Mouse (Mus musculus): ENCODE results near the gene Tnik. TPM values are rescaled to one million over a fixed set of nuclear protein-coding genes. Genes with fewer than 3 reads are reported as not detected.

Tnik gene
- polyA plus RNA-seq, 1 experiment from 2014 or later: 1.2 TPM

GRCm38 (mm10) chr3:28523541-28524165 lies 260.6 kb downstream of the Tnik start:
- Histone ChIP-seq H3K9me3 (replicated peaks; ENCODE audit: low read length) (no peaks in the 10 kb centered on the region), H3K4me1 (replicated peaks; ENCODE audit: insufficient read depth, low read length) (no peaks in the 10 kb centered on the region; the same call in 1 of the 2 replicates), H3K27ac (no peak overlapping the region), H3K27me3 (ENCODE audit: insufficient read depth, low read length) (no peaks in the 10 kb centered on the region), H3K9ac (ENCODE audit: low read depth, low read length) (no peak overlapping the region), H3K36me3 (ENCODE audit: insufficient read depth, low read length) (no peaks in the 10 kb centered on the region), H3K4me2 (ENCODE audit: low read length) (0 out of 2 replicates have a peak overlapping the region, but pooled peaks have one; percentile 18), H3K4me3 (replicated peaks; ENCODE audit: low read depth, low read length) (no peak overlapping the region)
- DNase-seq (ENCODE audit: low spot score) (peak; percentile 18), ATAC-seq (replicated peaks; ENCODE audit: low FRiP score, low read depth) (no peak)
- 22% methylated on average over 4 of the region's 4 CpGs for WGBS
- no peak for TF ChIP-seq CTCF (IDR thresholded peaks at IDR 0.05; ENCODE audit: low read depth)

GRCm38 (mm10) chr3:28524562-28524961 lies 261.5 kb downstream of the Tnik start:
- no peak for ATAC-seq (replicated peaks; ENCODE audit: low FRiP score, low read depth)
- Histone ChIP-seq H3K9me3 (replicated peaks; ENCODE audit: low read length) (no peaks in the 10 kb centered on the region), H3K27ac (no peak overlapping the region), H3K4me2 (ENCODE audit: low read length) (no peak overlapping the region), H3K4me1 (replicated peaks; ENCODE audit: insufficient read depth, low read length) (no peaks in the 10 kb centered on the region; the same call in 1 of the 2 replicates), H3K27me3 (ENCODE audit: insufficient read depth, low read length) (no peaks in the 10 kb centered on the region), H3K36me3 (ENCODE audit: insufficient read depth, low read length) (no peaks in the 10 kb centered on the region), H3K9ac (ENCODE audit: low read depth, low read length) (no peak overlapping the region), H3K4me3 (replicated peaks; ENCODE audit: low read depth, low read length) (no peak overlapping the region)
- DNase-seq (ENCODE audit: low spot score): no peak
- WGBS: 84% methylated on average over 3 of the region's 3 CpGs
- no peak for TF ChIP-seq CTCF (IDR thresholded peaks at IDR 0.05; ENCODE audit: low read depth)

- Histone ChIP-seq H3K4me1 (replicated peaks; ENCODE audit: insufficient read depth, low read length) (no peaks in the 10 kb centered on the region; the same call in 1 of the 2 replicates), H3K4me3 (replicated peaks; ENCODE audit: low read depth, low read length) (no peak overlapping the region), H3K9me3 (replicated peaks; ENCODE audit: low read length) (no peaks in the 10 kb centered on the region), H3K4me2 (ENCODE audit: low read length) (no peak overlapping the region), H3K9ac (ENCODE audit: low read depth, low read length) (no peak overlapping the region), H3K36me3 (ENCODE audit: insufficient read depth, low read length) (no peaks in the 10 kb centered on the region), H3K27me3 (ENCODE audit: insufficient read depth, low read length) (no peaks in the 10 kb centered on the region), H3K27ac (no peak overlapping the region)
- DNase-seq (ENCODE audit: low spot score) (no peak), ATAC-seq (replicated peaks; ENCODE audit: low FRiP score, low read depth) (no peak)
- 72% methylated on average over 2 of the region's 2 CpGs for WGBS
- TF ChIP-seq CTCF (IDR thresholded peaks at IDR 0.05; ENCODE audit: low read depth): no peak
These were observed 263.7 kb downstream of the Tnik start for GRCm38 (mm10) chr3:28526671-28527070.

- no peaks in the 10 kb centered on the region for H3K36me3 ChIP-seq (ENCODE audit: insufficient read depth, low read length)
- TF ChIP-seq CTCF (IDR thresholded peaks at IDR 0.05; ENCODE audit: low read depth): no peak
- no peaks in the 10 kb centered on the region for H3K9me3 ChIP-seq (replicated peaks; ENCODE audit: low read length)
- no peak for DNase-seq (ENCODE audit: low spot score)
- H3K4me3 ChIP-seq (replicated peaks; ENCODE audit: low read depth, low read length): no peak overlapping the region
- H3K27me3 ChIP-seq (ENCODE audit: insufficient read depth, low read length): no peaks in the 10 kb centered on the region
- no peak for ATAC-seq (replicated peaks; ENCODE audit: low FRiP score, low read depth)
- no peak overlapping the region for H3K27ac ChIP-seq
- 96% methylated on average over 4 of the region's 4 CpGs for WGBS
- no peak overlapping the region for H3K4me2 ChIP-seq (ENCODE audit: low read length)
- H3K4me1 ChIP-seq (replicated peaks; ENCODE audit: insufficient read depth, low read length): no peaks in the 10 kb centered on the region; the same call in 1 of the 2 replicates
- no peak overlapping the region for H3K9ac ChIP-seq (ENCODE audit: low read depth, low read length)
These were observed 264.2 kb downstream of the Tnik start for GRCm38 (mm10) chr3:28527231-28527630.

- TF ChIP-seq CTCF (IDR thresholded peaks at IDR 0.05; ENCODE audit: low read depth): no peak
- Histone ChIP-seq H3K9ac (ENCODE audit: low read depth, low read length) (no peak overlapping the region), H3K27me3 (ENCODE audit: insufficient read depth, low read length) (no peaks in the 10 kb centered on the region), H3K4me3 (replicated peaks; ENCODE audit: low read depth, low read length) (no peak overlapping the region), H3K27ac (no peak overlapping the region), H3K9me3 (replicated peaks; ENCODE audit: low read length) (no peaks in the 10 kb centered on the region), H3K4me2 (ENCODE audit: low read length) (no peak overlapping the region), H3K4me1 (replicated peaks; ENCODE audit: insufficient read depth, low read length) (no peaks in the 10 kb centered on the region), H3K36me3 (ENCODE audit: insufficient read depth, low read length) (no peaks in the 10 kb centered on the region)
- 79% methylated on average over 4 of the region's 4 CpGs for WGBS
- no peak for ATAC-seq (replicated peaks; ENCODE audit: low FRiP score, low read depth)
- no peak for DNase-seq (ENCODE audit: low spot score)
These were observed 266.5 kb downstream of the Tnik start for GRCm38 (mm10) chr3:28529548-28529947.

GRCm38 (mm10) chr3:28531294-28531956 lies 268.4 kb downstream of the Tnik start:
- DNase-seq (ENCODE audit: low spot score) (no peak), ATAC-seq (replicated peaks; ENCODE audit: low FRiP score, low read depth) (no peak)
- no peaks in the 10 kb centered on the region for H3K9me3 ChIP-seq (replicated peaks; ENCODE audit: low read length)
- no peak overlapping the region for H3K4me2 ChIP-seq (ENCODE audit: low read length)
- no peaks in the 10 kb centered on the region for H3K4me1 ChIP-seq (replicated peaks; ENCODE audit: insufficient read depth, low read length)
- H3K36me3 ChIP-seq (ENCODE audit: insufficient read depth, low read length): no peaks in the 10 kb centered on the region
- TF ChIP-seq CTCF (IDR thresholded peaks at IDR 0.05; ENCODE audit: low read depth): no peak
- no peaks in the 10 kb centered on the region for H3K27me3 ChIP-seq (ENCODE audit: insufficient read depth, low read length)
- no peak overlapping the region for H3K9ac ChIP-seq (ENCODE audit: low read depth, low read length)
- no peak overlapping the region for H3K4me3 ChIP-seq (replicated peaks; ENCODE audit: low read depth, low read length)
- no peak overlapping the region for H3K27ac ChIP-seq
- WGBS: 74% methylated on average over 15 of the region's 15 CpGs

Measured in kidney, postnatal 0 days (tissue).